Mouse (Mus musculus) urinary bladder, postnatal 25 days (tissue): ENCODE results near the gene Slc4a5.

Experiments
- DNase-seq: peaks from one replicate; pipeline ENCODE4 v3.0.0; 2022; ENCODE audit warnings: low spot score

Slc4a5 gene

DNA sequence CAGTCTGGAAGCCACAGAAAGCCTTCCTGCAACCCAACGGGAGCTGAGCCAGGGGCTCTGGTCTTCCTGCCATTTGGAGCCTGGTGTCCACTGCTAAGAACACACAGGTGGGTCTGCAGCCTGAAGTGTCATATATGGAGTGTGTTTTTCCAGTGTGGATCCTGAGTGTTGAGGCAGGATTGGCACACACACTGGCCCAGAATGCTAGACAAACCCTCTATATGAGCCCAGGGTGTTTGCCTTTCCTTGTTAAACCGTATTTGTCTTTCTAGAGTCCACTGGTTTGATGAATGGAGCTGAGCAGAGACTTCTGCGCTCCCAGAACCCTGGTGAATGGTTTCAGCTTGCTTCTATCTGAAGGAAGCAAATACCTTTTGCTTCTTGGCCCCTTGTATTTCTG, at the start of gene Slc4a5:
Gene Slc4a5 (plus strand): TSS at position 15 of the 400 bp plus-strand sequence.
- DNase-seq = no peak

DNA sequence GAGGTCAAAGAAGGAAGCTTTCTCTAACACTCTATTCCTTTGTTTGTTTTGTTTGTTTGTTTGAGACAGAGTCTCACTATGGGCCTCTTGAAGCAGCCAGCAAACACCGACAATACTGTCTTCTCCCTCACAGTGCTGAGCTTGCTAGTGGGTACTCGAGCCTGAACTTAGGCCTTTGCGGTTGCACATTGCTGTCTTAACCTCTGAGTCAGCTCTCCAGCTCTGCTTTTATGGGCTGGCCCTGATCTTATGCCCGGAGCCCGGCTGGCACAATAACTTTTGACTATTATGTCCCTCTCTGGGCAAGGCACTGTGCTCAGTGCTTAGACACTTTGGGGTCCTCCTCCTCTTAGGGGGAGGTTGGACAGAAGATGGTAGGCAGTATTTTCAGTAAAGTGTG, 49.8 kb upstream of the Slc4a5 start:
- no peak for DNase-seq

DNA sequence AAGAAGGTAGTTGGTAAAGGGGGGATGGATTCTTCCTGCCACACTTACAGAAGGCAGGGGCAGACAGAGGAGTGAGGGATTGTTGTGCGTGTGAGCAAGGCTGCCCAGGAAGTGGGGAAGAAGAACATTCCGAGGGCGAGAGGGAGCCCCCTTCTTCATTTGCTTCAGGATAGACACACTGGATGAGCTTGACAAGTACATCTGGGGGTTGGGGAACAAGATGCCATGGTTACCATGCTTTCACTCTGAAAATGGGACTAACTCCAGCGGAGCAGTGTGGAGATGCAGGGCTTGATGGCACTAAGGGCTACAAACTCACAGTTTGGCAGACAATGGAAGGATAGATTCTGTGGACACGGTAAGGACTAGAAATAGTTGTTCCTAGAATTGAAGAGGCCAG, 48.6 kb upstream of the Slc4a5 start:
- DNase-seq = no peak

DNA sequence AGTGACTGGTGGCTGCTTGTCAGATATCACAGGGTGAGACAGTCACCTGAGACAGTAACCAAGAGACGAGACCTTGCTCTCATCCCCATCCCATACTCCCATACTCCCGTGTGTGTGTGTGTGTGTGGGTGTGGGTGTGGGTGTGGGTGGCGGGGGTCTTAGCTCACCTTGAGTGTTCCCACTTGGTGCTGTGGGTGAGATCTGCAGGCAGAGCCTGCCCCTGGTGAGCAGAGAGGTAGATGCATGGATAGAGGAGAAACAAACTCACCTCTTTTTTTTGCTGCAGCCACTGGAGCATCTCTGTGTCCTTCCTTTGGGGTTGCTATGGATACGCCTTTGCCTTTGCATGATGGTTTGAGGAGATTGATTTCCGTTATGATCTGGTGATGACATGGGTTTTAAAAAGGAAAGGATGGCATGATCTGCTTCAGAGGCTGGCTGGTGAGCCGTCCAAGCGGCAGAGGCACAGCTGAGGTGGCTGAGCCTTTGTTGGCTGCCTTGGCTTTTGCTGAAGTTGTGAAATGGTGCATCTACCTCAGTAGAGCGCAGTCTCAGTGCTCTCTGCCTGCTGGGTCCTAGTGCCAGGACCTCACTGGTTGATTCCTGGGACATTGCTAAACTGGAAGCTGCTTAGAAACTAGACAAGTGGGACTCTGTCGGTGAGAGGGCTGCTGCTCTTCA, 47.2 kb upstream of the Slc4a5 start:
- DNase-seq = no peak

DNA sequence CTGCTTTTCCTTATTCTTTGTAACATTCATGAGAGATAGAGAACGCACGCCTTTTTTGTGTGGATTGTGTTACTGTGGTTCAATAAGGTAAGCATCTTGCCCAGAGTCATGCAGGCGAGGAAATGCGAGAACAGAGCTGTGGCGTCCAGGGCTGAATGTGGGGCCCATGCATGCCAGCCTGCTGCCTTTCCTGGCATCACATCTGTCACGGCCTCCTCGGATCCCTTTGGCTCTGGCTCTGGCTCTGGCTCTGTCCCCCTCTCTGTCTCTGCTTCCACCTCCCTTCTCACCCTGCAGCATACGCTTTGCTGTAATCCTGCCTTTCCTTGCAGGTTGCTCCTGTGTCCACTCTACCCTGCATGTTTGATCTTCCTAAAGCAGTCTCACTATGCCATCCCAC, 43.6 kb upstream of the Slc4a5 start:
- no peak for DNase-seq

DNA sequence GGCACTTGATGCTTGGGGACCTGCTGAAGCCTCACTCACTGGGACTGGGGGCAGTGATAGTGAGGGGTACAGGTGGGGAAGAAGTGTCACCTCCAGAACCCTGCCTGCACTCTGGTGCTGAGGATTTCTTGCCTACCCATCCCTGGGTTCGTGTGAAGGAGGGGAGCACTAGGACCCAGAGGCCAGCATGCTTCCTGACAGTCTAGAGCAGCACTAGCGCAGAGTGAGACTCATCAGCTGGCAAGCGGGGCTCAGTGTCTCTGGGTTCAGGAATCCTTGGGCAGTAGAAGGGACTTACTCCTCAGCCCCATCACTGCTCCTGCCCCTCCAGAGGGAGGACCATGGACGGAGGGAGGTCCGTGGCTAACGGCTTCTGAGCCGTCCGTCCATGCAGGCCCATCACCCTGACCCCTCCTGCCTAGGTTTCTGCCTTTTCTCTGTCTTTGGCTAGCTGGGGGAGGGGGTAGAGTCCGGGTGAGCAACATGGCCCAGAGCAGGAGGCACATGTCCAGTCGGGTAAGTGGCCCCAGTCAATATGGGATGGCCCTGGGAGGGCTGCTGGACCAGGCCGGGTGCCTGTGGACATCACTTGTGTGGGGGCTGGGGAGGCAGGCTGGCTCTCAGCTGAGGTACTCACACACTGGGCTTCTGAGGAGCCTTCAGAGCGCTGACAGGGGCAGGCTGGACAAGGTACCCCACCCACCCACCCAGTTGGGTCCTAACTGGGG, 40.1 kb upstream of the Slc4a5 start:
- no peak for DNase-seq

DNA sequence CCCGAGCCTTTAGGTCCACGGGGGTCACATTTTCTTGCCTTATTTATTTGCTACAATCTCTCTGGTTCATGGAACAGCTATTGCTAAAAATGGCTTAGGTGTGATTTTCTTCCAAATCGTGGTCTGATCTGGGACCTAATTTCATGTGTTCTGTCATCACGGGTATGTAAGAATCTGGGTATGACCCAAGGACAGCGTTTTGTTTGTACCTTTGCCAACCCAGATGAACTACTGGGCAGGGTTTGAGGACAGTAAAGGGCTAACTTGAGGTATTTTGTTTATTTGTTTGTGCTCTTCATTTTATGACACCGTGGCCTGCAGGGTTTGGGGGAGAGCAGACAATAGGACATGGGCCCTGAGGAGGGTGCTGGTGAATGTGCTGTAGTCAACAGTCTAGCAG, 39.0 kb upstream of the Slc4a5 start:
- no peak for DNase-seq

DNA sequence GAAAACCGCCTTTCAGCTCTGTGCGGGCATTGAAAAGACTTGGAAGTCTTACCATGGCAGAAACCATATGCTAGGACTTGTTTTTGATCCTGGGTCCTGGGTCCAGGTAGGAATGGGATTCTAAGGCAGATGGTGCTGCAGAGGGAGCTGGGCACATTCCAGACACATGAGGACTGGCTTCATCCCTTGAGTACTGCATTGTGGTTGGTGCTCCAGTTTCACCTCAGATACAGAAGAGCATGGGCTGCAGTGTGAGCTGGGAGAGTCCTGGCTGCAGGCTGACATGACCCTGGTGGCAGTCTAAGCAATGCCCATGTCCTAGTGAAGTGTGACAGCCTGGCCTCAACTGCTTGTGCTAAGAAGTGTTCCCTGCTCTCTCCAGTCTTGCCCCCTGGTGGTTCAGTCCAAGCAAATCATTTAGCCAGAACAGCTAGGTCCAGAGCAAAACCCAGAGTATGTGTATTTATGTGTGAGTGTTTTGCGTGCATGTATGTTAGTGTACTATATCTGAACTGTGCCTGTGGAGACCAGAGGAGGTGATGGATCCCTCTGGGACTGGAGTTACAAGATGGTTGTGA, 34.7 kb upstream of the Slc4a5 start:
- DNase-seq = no peak

DNA sequence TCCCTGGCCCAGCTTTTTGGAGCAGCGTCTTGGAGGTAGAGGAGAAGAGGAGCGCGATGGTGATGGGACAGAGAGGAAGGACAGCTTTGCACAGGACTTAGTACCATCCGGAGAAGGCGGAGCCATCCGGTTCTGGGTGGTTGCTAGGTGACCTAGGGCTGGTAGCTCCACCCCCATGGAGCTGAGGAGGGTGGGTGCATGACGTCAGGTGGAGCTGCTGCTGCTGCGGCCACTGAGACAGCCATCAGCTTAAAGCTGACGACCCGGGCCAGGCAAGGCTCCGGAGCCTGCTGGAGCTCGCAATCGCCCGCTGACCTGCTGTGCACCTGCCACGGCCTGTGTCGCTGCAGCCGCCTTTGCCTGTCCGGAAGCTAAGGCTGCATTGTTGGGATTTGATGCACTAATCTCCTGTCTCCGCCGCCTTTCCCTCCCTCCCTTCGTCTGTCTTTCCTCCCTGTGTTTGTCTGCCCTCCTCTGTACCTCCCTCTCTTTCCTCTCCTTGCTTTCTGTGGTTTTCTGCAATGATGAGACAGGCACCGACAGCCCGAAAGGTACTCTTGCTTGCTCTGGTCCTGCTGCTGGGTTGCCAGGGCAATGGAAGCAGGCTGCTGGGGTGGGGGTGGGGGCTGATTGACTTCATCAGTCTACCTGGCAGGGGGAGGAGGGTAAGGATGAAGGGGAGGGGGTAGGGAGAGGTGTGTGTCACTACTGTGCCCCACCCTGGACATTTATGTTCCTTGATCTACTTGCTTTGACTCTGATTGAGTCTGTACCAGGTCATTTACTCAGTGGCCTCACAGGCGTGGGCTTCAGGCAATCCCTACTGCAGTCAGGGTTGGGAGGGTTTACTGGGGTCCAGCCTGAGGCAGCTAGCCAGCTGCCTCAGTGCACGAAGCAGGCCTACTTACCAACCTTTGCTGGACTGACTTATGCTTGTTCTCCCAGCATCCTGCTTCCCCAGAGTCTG, 33.5 kb upstream of the Slc4a5 start:
- DNase-seq = no peak

DNA sequence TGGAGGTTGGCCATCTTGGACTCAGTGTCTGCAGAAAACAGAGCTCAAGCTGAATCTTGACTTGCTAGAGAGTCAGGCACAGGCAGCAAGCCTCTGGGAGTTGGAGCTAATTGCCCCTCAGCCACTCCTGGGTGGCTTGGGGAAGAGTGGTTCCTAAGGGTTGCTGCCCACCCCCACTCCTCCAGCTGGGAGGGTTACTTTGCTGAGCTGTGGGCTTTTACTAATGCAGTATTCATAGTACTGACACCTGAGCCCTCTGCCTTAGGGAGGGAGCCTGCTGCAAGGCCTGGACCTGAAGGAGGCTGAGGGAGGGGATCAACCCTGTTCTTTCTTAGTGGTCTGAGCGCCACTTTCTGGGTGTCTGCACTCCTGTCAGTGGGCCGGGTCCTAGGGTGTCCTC, 32.7 kb upstream of the Slc4a5 start:
- DNase-seq = no peak

DNA sequence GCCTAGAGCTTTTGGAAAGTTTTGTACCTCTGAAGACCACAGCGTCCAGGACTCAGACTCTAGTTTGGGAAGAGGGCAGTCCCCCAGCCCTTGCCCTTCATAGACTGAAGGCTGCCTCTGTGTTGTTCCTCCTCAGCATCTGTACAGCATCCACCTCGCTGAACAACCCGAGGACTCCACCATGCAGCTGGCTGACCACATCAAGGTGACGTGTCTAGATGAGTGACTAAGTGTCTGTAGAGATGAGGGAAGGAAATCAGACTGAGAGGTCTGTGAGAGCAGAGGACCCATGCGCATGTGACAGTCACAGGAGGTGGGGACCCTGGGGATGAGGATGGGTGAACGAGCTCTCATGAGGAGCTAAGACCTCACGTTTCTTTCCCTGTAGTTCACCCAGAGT, 26.1 kb upstream of the Slc4a5 start:
- no peak for DNase-seq

DNA sequence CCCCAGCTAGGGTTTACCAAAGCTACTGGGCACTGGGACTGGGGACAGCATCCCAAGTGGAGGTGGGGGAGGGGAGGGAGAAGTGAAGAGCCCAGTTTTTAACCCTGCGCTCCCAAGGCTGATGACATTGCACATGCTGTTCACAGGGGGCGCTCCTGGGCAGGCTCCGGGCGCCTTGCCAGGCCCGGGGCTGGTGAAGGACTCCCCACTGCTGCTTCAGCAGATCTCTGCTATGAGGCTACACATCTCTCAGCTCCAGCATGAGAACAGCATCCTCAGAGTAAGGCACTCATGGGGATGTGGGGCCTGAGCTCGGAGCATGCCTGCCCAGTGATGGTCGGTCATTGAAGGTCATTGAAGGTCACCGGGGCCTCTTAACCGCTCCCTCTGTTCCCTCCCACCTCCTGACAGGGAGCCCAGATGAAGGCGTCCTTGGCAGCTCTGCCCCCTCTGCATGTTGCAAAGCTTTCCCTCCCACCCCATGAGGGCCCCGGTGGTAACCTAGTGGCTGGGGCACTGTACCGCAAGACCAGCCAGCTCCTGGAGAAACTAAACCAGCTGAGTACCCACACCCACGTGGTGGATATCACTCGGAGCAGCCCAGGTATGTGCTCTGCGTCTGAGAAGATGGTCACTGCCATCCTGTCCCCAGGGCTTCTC, 22.2 kb upstream of the Slc4a5 start:
- no peak for DNase-seq

DNA sequence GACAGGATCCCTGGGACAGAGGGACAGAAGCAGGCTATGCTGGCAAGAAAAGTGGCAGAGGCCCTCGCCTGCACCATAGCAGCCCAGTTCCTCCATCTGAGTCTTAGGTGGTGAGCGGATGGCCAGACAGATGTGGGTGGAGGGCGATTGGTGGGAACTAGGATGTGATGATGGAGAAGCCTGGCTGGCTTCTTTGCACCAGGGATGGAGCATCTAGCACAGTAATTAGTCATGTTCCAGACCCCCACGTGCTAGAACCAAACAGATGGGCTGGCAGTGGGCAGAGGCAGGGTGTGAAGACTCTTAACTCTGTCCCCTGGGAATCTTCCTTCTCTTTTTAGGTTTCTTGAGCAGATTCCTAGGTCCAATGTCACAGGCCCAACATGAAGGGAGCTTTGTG, 16.3 kb upstream of the Slc4a5 start:
- no peak for DNase-seq

DNA sequence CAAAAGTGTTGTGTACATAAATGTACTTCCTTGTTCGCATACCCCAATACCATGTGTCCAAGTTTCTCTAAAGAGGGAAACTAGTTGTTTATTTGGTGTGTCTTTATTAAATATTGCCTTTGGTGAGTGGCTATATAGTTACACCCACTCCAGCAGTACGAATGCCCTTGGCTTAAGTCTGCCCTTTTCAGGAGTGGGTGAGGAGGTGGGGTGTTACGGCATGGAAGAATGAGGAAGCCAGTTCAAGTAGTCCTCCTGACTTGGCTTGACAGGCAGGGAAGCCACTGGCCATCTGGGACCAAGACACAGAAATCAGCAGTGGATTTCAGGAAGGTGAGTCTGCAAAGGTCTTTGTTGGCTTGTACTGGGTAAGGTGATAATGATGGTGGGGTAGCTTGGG, 13.8 kb upstream of the Slc4a5 start:
- no peak for DNase-seq

DNA sequence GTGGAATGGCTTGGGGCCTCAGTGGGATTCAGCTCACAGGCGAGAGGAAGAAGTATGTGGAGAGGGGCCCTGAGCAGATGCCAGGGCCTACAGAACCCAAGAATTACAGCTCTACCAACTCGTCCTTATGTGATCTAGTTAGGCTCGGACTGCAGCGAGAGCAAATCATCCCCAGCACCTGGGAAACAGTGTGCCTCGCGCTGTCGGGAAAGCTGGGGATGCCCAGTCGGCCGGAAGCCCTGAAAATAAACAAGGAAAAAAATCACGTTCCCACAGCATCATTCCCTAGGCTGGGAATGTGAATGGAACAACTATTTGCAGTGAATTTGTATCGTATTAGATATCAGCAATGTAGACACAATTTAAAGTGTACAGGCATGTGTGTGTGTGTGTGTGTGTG, 13.3 kb upstream of the Slc4a5 start:
- no peak for DNase-seq

DNA sequence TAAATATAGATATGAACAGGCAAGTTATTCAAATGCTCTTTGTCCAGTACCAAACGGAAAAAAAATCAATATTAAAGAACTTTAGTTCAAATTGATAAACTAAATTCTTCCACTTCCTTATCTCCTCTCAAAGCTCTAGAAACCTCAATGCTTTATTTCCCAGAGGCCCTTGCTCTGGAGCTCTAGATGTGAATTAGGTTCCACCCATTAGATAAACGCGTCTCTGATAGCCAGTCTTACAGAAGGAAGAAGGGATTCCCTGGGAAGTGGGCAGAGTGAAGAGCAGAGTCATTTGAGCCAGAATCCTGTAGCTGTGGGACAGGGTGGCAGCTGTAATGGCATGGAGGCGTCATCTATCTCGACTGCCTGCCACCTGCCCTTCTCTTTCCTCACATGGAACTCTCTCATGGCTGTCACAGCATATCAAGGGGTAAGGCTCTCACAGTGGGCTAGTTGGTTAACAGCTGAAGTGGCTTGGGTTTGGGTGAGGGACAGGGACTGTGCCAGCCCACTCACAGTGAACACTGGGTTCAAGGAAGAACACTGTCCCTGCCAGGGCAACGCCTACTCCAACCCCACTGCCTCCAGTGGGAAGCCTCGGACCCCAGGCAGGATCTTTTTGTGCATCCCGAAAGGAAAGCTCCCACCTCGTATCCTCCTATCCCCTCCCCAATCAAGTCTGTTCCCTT, 12.1 kb upstream of the Slc4a5 start:
- no peak for DNase-seq

DNA sequence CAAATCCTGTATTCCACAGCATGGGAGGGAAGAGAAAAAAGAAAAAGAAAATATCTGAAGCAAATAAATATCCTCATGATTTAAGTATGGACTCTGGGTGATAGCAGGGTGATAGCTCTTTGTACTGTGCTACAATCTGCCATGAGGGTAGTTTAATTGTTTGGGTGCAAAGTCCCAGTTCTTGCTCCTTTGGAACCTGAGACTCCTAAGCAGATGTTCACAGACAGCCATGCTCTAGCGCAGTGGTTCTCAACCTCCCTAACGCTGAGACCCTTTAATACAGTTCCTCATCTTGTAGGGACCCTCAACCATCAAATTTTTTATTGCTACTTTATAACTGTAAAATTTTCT, 11.6 kb upstream of the Slc4a5 start:
- DNase-seq = no peak

DNA sequence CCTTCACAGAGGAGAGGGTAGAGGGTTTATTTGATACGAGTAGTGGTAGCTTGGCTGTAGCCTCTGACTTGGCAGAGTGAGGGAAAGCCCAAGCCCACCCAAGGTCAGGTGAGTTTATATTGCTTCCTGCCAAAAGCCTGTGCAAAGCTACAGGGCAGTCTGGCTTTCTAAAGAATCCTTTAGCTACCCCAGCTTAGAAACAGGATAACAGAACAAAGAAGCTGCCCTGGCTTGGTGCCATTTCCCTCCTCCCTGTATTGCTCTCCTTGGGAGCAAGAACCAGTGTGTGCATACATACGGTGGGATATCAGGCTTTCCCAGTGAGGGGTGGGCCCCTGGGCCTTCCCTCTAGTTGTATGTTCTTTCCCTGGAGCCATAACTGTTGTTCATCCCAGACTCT, 9.1 kb upstream of the Slc4a5 start:
- DNase-seq = no peak

DNA sequence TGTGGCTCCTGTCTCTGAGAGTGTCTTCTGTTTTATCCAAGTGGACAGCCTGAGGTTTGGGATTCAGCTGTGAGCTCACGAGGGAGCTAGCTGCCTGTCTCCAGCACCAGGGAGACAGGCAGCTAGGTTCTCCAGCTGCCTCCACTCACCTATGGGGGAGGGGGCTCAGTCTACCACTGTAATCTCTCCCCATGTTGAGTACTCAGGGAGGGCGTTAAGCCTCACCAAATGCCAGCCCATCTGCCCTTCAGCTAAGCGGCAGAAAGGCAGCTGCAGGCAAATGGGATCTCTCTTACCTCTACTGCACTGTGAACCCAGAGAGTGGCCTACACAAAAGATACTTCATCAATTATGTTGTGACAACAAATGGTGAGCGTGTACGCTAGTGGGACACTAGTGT, 8.1 kb upstream of the Slc4a5 start:
- no peak for DNase-seq

DNA sequence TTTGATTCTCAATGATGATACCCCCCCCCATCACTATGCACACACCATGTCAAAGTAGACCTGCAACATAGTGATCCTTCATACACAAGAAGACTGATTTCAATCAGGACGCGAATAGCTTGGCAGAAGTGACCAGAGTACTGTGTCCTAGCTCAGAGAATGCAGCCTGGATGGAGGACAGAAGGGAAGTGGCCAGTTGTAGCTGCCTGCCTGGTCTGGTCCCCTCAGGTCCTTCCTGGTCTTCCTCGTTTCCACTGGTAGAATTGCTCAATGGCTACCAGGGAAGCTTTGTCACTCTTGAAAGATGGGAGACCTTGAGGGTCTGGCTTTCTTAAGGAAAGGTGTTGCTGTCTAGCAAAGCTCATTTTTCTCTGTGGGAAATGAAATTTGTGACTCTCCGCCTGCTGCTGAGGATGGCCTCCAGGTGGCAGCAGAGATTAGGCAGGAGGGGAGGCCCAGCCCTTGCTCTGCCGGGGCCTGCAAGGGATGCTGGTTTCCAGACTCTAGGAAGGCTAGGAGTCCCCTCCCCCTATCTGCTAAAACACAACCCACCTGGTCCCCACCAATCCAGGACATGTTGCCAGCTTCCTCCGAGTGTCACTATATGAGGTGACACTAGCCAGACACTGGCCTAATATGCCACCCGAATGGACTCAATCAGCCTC, 4.5 kb upstream of the Slc4a5 start:
- DNase-seq = peak; percentile 76

DNA sequence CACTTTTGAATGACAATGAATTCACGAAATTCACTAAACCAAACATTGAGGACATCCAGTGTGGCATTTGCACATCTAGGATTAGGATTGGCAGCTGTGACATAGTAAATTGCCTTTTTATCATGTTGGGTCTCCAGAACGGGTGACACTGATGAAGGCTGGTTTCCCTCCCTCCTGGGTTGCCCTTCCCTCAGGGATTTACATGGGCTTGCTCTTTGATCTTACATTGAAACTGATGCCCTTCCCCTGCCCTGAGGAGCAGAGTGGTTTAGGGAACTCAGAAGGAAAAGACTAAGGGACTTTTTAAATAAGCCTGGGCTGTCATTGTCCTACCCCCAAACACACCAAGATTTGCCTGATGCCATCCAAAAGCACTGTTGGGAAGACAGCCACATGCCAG, 11.9 kb downstream of the Slc4a5 start:
- DNase-seq = no peak
